Mouse (Mus musculus) large intestine, adult 2 months (tissue): ENCODE data around the gene Slc25a18. TPM values are rescaled to one million over a fixed set of nuclear protein-coding genes. Genes with fewer than 3 reads are reported as not detected.
"Not testable (repeated sequence)": the region's sequence is repeated elsewhere in the genome, so short reads cannot be mapped to it uniquely, and the experiment has no call there.

ENCODE experiments used
- DNase-seq: peaks from one replicate; pipeline ENCODE4 v3.0.0-alpha.2; 2012; ENCODE audit warnings: low read depth, low spot score
- WGBS: fragments of 180-500 bp; shearing (Covaris S2); methylation state at CpG from one replicate; pipeline ENCODE4 v1.1.7; 2018; 5-methylcytosine and 5-hydroxymethylcytosine counted together
- polyA plus RNA-seq: library from polyadenylated mRNA; depleted of rRNA; stranded (reverse); fragments of >200 nt; gene quantifications from 2 replicates; pipeline ENCODE4 v1.2.3, GENCODE M21; 2012

The Slc25a18 gene
- polyA plus RNA-seq, 1 experiment, result 0.10 TPM

DNA sequence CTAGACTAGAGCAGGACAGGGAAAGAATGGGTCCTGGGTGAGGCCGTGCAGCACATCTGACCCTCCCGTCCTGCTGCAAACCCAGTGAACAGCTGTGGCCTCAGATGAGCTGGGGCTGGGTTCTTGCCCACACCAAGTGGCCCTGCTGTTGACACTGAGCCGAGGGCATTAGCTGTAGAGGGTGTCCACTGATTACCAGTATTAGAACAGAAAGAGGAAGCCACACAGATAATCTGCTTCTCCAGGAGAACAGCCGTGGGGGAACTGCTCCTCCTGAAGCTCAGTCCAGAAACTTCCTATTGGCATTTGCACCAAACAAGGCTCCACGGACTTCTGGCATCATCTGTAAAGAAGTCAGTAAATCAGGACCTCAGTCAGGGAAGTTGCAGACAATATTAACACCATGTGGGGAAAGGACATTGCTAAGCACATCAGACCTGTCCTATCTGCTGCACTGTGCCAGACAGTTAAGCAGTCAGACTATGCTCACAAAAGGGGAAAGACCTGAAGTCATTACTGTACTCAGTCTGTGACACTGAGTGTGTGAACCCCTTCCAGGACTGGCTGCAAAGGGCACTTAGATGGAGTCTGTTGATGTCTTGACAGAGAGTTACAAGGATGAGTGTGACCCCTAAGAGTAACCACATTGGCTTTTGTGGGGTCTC, 22.2 kb downstream of the Slc25a18 start:
- DNase-seq, result no peak
- WGBS, result 76% methylated on average over 5 of the region's 5 CpGs

DNA sequence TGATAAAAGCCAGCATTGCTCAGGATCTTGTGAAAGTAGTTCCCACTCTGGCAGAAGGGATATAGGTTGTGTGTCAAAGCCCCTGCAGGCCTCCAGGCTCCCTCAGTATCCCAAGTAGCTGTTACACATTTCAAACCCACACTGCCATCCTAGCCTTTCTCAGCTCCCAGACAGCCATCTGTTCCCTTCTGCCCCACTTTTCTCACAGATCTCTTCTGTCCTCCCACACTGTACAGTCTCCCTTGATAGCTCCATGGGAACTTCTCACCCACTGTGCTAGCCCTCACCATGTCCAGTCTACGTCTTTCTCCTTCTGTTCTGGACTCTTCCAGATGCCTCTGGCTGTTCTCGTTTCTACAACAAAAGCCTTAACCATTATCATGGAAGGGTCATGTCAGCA, 22.7 kb downstream of the Slc25a18 start:
- 96% methylated on average over 2 of the region's 2 CpGs for WGBS

GRCm38 (mm10) chr6:120798019-120798418, 24.6 kb downstream of the Slc25a18 start:
- DNase-seq, result no peak
- 86% methylated on average over 7 of the region's 7 CpGs for WGBS

More for the DNA sequence above, 22.7 kb downstream of the Slc25a18 start:
- DNase-seq, result no peak

DNA sequence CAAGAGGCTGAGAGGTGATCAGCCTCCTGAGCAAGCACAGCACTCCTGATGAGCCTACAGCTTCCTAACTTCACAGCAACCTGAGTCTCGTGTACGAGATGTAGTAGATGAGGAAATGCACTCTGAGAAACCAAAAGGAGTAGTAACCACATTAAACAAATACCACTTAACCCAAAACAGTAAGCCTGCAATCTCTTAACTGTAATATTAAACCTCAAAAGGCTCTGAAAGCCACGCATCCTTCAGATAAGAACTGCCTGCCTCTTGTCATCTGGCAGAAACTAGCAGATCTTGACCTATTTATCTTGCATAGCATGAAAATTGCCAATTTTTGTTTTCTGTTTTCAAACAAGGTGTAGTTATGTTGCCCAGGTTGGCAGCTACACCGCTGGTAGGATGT, 25.5 kb downstream of the Slc25a18 start:
- 84% methylated on average over 4 of the region's 4 CpGs for WGBS
- DNase-seq, result no peak

DNA sequence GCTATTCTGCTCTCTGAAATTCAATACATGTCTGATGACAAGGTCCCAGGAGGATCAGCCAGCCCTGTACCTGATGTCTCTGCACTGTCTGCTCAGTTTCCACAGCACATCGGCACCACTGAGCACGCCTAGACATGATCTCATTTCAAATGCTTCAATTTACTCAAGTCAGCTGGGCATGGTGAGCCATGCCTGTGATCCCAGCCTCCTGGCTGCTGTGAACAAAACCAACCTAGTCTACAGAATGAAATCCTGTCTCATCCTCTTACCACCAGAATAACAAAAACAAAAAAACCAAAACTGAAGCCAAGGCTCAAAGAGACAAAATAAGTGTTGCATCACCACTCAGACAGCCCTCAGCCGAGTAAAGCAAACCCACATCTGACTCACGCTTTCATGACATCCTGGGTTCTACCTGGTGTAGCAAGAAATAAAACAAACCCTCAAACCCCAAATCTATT, 26.2 kb downstream of the Slc25a18 start:
- 85% methylated on average over 4 of the region's 4 CpGs for WGBS
- no peak for DNase-seq

- 55% methylated on average over 5 of the region's 5 CpGs for WGBS
- peak; percentile 28 for DNase-seq
Measured at GRCm38 (mm10) chr6:120806999-120807737, 33.8 kb downstream of the Slc25a18 start.

DNA sequence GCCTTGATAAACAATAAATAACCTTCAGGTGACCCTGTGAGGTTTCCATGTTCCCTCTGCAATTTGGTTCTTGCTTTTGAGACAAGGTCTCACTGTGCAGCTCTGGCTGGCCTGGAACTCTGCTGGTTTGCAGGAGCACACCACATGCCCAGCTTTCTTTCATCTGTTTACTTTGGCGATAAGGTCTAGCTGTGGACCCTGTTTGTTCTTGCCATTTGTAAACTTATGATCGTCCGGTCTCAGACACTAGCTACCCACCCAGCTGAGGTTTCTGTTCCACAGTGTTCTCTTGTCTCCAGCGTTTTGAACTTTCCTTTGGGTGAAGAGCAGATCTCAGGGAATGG, 34.3 kb downstream of the Slc25a18 start:
- 72% methylated on average over 4 of the region's 4 CpGs for WGBS
- DNase-seq, result no peak

DNA sequence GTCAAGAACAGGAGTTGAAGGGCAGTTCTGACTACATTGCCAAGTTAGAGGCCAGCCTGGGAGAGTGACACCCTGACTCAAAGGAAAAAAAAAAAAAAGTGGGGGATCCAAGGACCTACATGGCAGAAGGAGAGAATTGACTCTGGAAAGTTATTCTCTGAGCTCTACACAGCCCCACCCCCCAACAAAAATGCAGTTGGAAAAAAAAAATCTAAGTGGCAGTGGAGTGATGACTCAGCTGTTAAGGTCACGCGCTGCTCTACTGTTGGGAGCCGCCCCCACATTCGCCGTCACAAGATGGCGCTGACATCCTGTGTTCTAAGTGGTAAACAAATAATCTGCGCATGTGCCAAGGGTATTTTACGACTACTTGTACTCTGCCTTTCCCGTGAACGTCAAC, 38.6 kb downstream of the Slc25a18 start:
- whole genome bisulfite sequencing, result over 99% methylated on average over 10 of the region's 10 CpGs
- DNase-seq, result not testable (repeated sequence)

- DNase-seq, result no peak
- WGBS, result 91% methylated on average over 2 of the region's 2 CpGs
Measured at GRCm38 (mm10) chr6:120819294-120819693, 45.9 kb downstream of the Slc25a18 start.

DNA sequence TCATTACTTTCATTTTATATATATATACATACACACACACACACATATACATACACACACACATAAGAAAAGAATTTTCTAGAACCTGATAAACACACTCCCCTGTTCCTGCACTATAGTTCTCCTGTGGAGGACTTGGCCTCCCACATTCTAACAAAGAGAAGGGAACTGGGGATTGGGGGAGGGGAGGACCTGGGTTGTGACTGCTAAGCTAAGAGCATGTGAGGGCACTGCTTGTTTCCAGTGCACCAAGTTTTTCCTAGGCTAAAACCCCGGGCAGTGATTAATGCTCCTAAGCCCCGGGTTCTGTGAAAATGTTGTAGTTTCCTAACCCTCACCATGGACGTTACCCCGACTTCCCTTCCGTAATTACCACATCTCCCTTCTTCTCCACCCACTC, 46.8 kb downstream of the Slc25a18 start:
- WGBS, result 79% methylated on average over 5 of the region's 5 CpGs
- DNase-seq, result no peak

- WGBS, result 87% methylated on average over 1 of the region's 1 CpGs
- no peak for DNase-seq
Measured at GRCm38 (mm10) chr6:120820941-120821340, 47.6 kb downstream of the Slc25a18 start.

GRCm38 (mm10) chr6:120821715-120822114, 48.3 kb downstream of the Slc25a18 start:
- WGBS, result 31% methylated on average over 5 of the region's 5 CpGs
- no peak for DNase-seq

- DNase-seq, result peak; percentile 94
- whole genome bisulfite sequencing, result under 1% methylated on average over 41 of the region's 41 CpGs
Measured at GRCm38 (mm10) chr6:120822307-120822928, 49.0 kb downstream of the Slc25a18 start, which contains the start of gene Atp6v1e1. Gene Atp6v1e1 (minus strand): TSS chr6:120822793.

- 41% methylated on average over 10 of the region's 10 CpGs for WGBS
- DNase-seq, result no peak
Measured at GRCm38 (mm10) chr6:120822937-120823614, 49.7 kb downstream of the Slc25a18 start.

DNA sequence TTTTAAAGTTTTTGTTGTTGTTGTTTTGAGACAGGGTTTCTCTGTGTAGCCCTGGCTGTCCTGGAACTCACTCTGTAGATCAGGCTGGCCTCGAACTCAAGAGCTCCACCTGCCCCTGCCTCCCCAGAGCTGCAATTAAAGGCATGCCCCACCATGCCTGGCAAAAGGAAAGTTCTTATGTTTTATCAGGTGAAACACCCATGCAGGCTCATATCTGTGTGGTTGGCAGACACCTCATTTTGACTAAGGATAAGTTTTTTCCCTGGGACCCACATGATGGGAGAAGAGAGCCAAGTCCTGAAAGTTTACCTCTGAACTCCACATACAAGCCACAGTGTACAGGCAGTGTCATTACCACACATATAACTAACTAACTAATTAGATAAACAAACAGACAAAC, 56.7 kb downstream of the Slc25a18 start:
- 41% methylated on average over 1 of the region's 1 CpGs for WGBS

DNA sequence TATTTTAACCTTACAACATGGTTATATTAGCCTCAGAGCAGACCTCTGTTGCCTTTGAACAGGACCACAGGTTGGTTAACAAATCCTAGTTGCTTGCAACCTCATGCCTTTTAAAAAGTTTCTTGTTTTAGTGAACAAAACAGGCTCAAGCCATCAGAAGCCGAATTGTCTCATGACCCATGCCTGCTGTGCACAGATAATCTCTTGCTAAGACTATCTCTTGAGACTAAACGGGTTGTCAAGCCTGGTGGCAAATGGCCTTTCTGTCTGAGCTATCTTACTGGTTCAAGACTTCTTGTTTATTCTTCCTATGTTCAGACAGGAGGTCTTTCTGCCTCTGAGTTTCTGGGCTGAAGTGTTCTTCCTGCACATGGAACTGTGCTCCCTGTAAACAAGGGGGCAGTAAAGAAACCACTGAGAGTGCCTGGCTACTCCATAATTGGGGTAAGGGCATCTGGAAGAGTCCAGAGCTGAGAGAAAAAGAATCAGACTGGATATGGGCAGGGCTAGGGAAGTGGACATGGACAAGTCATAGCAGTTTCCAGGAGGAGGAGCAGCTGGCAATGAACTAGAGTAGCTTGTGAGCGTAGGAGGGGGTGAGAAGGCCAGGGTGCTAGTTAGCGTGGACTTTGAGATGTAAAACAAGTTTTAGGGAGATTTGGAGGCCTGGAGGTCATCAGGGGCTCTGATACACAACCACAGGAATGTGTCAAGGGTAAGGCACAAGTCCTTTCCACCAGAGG, 57.7 kb downstream of the Slc25a18 start:
- no peak for DNase-seq
- 72% methylated on average over 4 of the region's 4 CpGs for WGBS

More for the DNA sequence above, 56.7 kb downstream of the Slc25a18 start:
- no peak for DNase-seq

DNA sequence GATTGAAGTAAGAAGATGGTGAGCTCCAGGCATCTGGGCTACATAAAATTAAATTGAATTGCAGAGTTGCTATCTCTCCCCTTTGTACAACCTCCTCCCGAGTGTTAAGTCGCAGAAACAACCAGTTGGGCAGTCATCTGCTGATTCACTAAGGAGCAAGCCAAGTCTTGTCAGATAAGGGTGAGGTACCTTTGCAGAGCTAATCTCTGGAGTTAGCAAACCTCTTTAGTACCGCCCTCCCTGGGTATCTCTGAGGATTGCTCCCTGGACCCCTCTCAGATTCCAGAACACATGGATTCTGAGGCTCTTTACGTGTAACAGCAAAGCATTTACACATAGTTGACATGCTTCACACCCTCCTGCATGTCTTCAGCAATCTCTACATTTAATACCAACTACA, 58.7 kb downstream of the Slc25a18 start:
- 79% methylated on average over 4 of the region's 4 CpGs for WGBS
- no peak for DNase-seq

DNA sequence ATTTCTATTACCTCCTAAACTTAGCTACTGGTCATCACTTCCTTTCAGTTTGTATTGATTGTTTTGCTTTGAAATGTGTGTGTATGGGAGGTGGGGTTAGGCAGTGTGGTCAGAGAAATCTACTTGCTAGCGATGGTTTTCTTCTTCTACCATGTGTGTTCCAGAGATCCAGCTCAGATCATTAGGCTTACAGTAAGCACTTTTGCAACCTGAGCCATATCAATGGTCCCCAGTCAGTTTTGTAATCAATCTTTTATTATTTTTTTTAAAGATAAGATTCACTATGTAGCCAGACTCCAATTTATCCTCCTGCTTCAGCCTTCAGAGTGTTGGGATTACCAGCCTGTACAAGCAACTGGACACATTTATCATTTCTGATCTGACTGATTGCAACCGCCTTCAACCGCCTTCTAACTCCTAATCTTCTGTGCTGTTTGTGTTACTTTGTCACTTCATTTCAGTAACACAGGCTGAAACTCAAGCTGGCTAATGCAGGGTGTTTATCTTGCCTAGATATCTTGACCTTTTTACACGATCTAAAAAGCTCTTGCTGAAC, 61.5 kb downstream of the Slc25a18 start:
- WGBS, result 77% methylated on average over 4 of the region's 4 CpGs
- no peak for DNase-seq
